Mouse (Mus musculus): ENCODE results near the gene Lca5l. TPM values are rescaled to one million over a fixed set of nuclear protein-coding genes. Genes with fewer than 3 reads are reported as not detected.

Gene Lca5l
- polyA plus RNA-seq, 1 experiment from 2014 or later, result 1.1 TPM

Other genes starting within 250 kb of the Lca5l start
- 63.0 and 63.5 TPM in 2 replicates for gene Psmg1, start 201.3 kb downstream of the Lca5l start, polyA plus RNA-seq (2015; fragmentation: Nextera tagmentation; extraction: Ambion mirVana)
- gene Brwd1, start 109.7 kb downstream of the Lca5l start, polyA plus RNA-seq (2015; fragmentation: Nextera tagmentation; extraction: Ambion mirVana), result 206 and 236 TPM in 2 replicates
- 656 and 774 TPM in 2 replicates for gene Hmgn1, start 64.5 kb downstream of the Lca5l start, polyA plus RNA-seq (2015; fragmentation: Nextera tagmentation; extraction: Ambion mirVana)
- gene Wrb, start 46.9 kb downstream of the Lca5l start, polyA plus RNA-seq (2015; fragmentation: Nextera tagmentation; extraction: Ambion mirVana), result 131 and 147 TPM in 2 replicates
- gene Sh3bgr, start 8.2 kb upstream of the Lca5l start, polyA plus RNA-seq (2015; fragmentation: Nextera tagmentation; extraction: Ambion mirVana), result 0.86 and 1.3 TPM in 2 replicates
- gene B3galt5, start 43.5 kb upstream of the Lca5l start, polyA plus RNA-seq (2015; fragmentation: Nextera tagmentation; extraction: Ambion mirVana), result 0.40 and 0.71 TPM in 2 replicates